Mouse (Mus musculus) cerebellum, adult 11 months (tissue): ENCODE results near the gene Rasip1.

Experiments
- DNase-seq: peaks from one replicate; pipeline ENCODE4 v3.0.0; 2022

Gene Rasip1

DNA sequence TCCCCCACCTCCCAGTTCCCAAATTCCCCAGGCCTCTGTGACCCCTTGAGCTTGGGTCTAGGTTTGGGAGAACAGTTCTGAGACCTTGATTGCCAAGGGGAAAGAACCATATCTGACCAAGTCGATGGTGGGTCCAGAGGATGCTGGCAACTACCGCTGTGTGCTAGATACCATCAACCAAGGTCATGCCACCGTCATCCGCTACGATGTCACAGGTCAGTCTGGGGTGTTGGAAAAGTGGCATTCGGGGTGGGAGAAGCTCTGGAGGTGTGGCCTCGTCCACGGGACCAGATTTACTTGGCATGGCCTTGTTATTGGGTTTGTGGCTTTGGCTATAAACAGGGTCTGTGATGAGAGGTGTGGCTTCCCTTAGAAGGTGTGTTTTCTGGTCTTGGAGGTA is 1.8 kb upstream of the Rasip1 start:
- no peak for DNase-seq

DNA sequence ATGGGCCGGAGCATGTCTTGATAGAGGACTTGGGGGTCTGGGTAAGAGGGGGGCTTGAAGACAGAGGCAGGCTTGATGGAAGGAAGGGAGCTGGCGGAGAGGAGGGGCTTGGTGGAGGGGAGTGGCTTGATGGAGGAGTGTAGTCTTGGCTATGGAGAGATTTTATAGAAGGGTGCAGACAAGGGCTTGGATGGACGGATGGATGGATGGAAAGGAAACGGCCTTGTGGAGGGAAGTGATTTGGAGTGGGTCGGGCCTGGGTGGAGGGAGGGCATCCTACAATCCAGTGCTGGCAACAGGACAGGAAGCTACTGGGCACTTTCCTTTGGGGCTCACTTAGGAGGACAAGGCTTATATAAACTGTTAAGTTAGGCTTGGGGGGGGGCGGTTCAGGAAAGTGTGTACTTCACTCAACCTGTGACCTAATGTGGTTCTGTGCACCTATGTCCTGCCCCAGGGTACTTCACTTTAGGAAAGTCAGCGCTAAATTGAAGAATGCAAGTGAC is 664 bp upstream of the Rasip1 start:
- DNase-seq, result no peak

GRCm38 (mm10) chr7:45628364-45629294 is 1.3 kb downstream of the Rasip1 start:
- DNase-seq, result peak; percentile 93

- DNase-seq, result no peak
These were observed 3.0 kb downstream of the Rasip1 start for GRCm38 (mm10) chr7:45630064-45630907.

GRCm38 (mm10) chr7:45632499-45632898 is 5.2 kb downstream of the Rasip1 start:
- peak; percentile 71 for DNase-seq

DNA sequence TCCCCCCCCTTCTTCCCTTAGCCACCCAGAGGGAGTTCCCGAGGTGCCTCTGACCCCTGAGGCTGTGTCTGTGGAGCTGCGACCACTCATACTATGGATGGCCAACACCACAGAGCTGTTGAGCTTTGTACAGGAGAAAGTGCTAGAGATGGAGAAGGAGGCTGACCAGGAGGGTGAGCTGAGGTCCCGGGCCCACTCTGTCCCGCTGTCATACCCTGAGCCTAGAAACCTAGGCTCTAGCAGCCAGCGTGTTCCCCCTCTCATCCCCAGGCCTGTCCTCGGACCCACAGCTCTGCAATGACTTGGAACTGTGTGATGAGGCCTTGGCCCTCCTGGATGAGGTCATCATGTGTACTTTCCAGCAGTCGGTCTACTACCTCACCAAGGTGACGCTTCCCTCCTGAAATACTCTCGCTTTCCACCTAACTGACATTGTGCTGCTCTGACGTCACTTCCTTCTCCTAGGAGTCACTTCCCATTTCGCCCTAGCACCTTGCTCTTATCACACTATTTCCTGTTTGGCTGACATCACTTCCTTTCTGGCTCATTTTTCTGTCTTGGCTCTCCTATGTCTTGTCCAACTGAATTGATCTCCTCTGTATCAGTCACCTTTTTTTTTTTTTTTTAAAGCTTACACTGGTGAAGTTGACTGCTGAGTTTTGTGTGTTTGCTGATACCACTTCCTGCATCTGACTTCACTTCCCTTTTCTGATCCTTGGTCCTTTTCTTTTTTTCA is 7.8 kb downstream of the Rasip1 start:
- DNase-seq, result no peak

DNA sequence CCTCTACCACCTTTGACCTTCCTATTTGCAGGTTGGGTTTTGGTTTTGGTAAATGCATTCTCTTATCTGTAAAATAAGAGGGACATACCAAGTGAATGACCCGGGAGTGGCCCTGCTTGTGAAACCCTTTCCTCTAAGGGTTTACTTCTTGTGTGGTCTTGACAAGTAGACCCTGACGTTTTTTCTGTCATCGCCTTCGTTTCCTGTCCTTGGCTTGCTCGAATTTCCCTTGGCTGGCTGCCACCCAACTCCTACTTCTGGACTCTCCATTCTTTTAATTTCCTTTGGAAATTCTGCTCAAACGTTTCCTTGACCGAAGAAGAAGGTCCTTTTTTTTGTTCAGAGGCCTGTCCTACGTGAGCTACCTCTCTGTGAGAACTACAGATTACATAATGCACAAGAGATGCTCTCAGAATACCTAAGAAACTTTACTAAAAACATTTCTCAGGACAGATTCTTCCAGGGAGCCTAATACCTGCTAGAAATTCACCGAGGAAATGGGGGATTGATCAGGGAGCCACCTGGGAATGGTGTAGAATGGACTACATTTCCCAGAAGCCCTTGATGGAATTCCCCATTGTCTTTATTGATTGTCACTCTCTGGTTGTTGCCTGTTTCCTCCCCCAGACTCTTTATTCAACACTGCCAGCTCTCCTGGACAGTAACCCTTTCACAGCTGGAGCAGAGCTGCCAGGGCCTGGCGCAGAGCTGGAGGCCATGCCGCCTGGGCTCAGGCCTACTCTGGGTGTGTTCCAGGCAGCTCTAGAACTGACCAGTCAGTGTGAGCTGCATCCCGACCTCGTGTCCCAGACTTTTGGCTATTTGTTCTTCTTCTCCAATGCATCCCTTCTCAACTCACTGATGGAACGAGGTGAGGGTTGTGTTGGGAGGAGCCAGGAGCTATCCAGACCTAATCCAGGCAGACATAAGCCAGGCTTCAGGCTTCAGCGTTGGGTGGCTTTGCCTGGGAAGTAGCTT is 8.7 kb downstream of the Rasip1 start:
- no peak for DNase-seq

DNA sequence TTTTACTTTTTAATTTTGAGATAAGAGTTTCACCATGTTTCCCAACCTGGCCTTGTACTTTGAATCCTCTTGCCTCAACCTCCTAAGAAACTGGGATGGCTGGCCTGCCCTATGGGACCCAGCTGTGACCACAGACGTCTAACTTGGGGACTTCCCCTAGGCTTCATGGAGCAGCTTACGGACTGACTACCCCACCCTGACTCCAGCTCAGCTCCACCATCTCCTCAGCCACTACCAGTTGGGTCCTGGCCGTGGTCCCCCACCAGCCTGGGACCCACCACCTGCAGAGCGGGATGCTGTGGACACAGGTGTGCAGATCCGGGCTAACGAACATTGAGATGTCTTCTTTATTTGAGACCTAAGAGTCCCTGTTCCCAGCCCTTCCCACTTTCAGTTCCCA is 10.4 kb downstream of the Rasip1 start:
- DNase-seq, result no peak

GRCm38 (mm10) chr7:45638623-45639401 is 11.5 kb downstream of the Rasip1 start:
- peak; percentile 98 for DNase-seq

- peak; percentile 49 for DNase-seq
These were observed 12.3 kb downstream of the Rasip1 start, which contains the start of gene Mamstr for GRCm38 (mm10) chr7:45639561-45640027. Gene Mamstr (plus strand): TSS chr7:45639977.

DNA sequence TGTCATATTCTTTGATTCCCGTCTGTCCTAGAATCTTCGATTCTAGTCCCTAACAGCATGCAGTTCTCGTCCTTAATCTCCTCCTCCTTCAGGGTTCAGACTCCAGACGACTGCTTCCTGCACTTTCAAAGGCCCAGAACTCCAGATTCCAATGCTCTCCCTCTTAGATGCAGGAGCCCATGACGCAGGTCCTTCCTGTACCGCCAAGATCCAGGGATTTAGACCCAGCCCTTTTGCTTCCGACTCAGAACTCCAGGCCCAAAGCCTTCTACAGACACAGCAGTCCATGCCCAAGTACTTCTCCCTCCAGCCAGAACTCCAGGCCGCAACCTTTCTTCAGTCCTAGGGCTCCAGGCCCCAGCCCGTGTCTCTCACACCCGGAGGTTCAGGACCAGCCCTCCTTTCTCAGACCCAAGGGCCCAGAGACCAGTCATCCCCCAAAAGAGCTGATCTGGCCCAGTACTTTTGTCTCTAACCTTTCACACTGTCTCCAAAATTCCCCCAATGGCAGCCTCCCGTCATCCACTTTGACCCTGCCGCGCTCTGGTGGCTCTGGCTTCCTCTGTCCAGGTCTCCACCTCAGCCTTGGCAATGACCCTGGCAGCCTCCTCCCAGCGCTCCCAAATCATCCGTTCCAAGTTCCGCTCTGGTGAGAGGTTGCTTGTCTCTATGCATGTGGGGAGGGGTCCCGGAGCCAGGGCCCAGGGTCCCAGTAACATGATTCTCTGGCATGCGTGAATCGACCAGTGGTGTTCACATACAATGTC is 13.1 kb downstream of the Rasip1 start:
- no peak for DNase-seq

GRCm38 (mm10) chr7:45641391-45642040 is 14.2 kb downstream of the Rasip1 start:
- DNase-seq, result peak; percentile 53

DNA sequence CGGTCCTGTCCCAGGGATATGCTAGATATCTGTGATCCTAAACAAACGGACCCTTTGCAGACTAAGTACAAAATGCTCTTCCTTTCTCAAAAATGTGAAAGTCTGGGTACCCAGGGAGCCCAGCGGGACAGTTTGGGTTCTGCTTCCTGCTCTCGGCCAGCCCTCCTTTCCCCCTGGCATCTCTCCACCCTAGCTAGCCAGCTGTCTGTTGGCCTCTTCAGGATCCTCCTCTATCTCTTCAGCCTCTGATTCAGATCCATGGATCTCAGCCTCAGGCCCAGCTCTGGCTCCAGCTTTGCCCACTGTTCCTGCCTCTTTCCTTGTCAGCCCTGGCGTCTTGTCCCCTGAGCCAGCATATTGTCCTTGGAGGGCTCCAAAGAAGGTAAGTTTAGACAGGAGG is 14.8 kb downstream of the Rasip1 start:
- DNase-seq, result no peak

GRCm38 (mm10) chr7:45642503-45643255 is 15.4 kb downstream of the Rasip1 start:
- peak; percentile 47 for DNase-seq

GRCm38 (mm10) chr7:45643441-45644178 is 16.3 kb downstream of the Rasip1 start:
- peak; percentile 99 for DNase-seq

DNA sequence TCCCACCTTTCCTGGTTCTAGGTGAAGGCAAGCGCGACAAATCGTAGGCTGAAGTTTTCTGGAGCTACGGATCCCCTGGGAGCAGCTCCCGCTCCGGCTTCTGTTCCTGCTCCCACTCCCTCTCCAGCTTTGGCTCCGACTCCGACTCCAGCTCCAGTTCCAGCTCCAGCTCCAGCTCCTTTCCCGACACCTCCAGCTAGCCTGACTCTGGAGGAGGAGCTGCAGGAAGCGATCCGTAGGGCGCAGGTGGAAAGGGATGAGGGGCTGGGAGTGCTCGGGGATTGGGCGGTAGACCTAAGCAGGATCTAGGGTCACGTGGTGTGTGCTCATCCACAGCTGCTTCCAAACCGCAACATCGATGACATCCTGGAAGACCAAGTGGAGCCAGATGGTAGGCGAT is 16.9 kb downstream of the Rasip1 start:
- peak; percentile 66 for DNase-seq

- DNase-seq, result no peak
These were observed 17.7 kb downstream of the Rasip1 start for GRCm38 (mm10) chr7:45644872-45645590.
